Mouse (Mus musculus): ENCODE data around the gene Krt8. TPM values are rescaled to one million over a fixed set of nuclear protein-coding genes. Genes with fewer than 3 reads are reported as not detected.

Gene Krt8
- polyA plus RNA-seq, 1 experiment from 2014 or later: 3.7 TPM

DNA sequence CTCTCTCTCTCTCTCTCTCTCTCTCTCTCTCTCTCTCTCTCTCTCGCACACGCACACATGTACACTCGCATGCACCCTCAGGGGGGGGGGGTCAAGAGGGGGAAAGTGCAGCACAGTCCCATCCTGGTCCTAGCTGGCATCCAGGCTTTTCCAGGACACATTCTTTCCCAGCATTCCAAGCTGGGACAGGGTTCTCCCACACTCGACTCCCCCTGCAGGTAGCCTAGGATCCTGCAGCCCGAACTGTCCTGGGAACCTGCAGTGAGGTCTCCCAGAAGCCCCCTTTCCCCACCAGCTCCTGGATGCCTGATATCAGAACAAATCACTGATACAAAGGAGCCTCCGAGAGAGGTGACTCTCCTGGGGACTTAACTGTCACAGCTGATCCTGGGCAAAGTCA, 33.7 kb downstream of the Krt8 start:
- no peak overlapping the region for H3K4me3 ChIP-seq (ENCODE audit: low read depth, low read length)
- no peaks in the 10 kb centered on the region for H3K4me1 ChIP-seq (ENCODE audit: control insufficient read depth, insufficient read depth, low read length)
- 11% methylated on average over 3 of the region's 6 CpGs for WGBS
- H3K27ac ChIP-seq (ENCODE audit: low read depth, low read length): no peak overlapping the region
- H3K9ac ChIP-seq (ENCODE audit: low read length): no peak overlapping the region
- no peak overlapping the region for H3K4me2 ChIP-seq (ENCODE audit: low read length)
- H3K36me3 ChIP-seq (ENCODE audit: control insufficient read depth, insufficient read depth, low read length): no peaks in the 10 kb centered on the region
- H3K27me3 ChIP-seq (replicated peaks; ENCODE audit: control insufficient read depth, insufficient read depth, low read length): no peaks in the 10 kb centered on the region
- no peaks in the 10 kb centered on the region for H3K9me3 ChIP-seq (replicated peaks; ENCODE audit: control insufficient read depth, low read length)
- DNase-seq (ENCODE audit: low spot score) (peak; percentile 65), ATAC-seq (peak; percentile 16; the same call in 1 of the 2 replicates)

DNA sequence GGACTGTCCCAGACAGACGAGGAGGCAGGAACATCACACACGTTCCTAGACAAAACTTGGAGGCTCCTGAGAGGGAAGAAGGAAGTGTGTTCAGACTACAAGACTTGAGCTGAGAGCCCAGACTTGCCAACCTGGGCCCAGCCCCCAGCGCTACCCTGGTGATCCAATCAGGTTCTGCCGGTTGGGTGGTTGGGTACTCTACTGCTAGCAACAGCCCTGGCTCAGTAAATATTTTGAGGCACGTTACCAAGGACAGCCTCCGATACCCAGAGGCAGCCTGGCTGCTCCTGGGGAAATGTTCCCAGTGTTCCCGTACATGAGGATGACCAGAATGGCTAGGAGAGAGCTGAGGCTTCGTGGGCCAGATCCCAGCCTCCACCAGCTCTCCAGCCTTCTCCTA, 37.5 kb downstream of the Krt8 start:
- ATAC-seq (no peak), DNase-seq (ENCODE audit: low spot score) (no peak)
- Histone ChIP-seq H3K9ac (ENCODE audit: low read length) (no peak overlapping the region), H3K4me2 (ENCODE audit: low read length) (no peak overlapping the region), H3K4me1 (ENCODE audit: control insufficient read depth, insufficient read depth, low read length) (no peaks in the 10 kb centered on the region), H3K27me3 (replicated peaks; ENCODE audit: control insufficient read depth, insufficient read depth, low read length) (no peaks in the 10 kb centered on the region), H3K4me3 (ENCODE audit: low read depth, low read length) (no peak overlapping the region), H3K27ac (ENCODE audit: low read depth, low read length) (no peak overlapping the region), H3K36me3 (ENCODE audit: control insufficient read depth, insufficient read depth, low read length) (no peaks in the 10 kb centered on the region), H3K9me3 (replicated peaks; ENCODE audit: control insufficient read depth, low read length) (no peaks in the 10 kb centered on the region)
- WGBS: 80% methylated on average over 8 of the region's 8 CpGs

DNA sequence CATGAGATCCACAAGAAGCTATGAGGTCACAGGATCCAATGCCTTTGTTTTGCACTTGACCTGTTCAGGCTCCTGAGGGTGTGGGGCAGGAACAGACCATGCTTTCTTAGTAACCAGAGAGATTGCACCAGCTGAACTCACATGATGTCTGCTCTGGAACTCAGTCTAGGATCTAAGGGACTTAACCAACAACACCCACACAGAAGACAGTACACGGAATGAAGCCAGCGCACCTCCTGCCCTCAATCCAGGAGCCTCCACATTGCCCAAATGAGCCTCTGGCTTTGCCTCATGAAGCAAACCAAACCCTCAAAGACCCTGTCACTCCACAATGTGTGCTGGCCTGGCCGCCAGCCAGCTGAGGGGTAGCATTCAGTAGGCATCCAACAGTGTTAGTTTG, 45.4 kb downstream of the Krt8 start:
- Histone ChIP-seq H3K4me2 (ENCODE audit: low read length) (no peak overlapping the region), H3K27me3 (replicated peaks; ENCODE audit: control insufficient read depth, insufficient read depth, low read length) (no peaks in the 10 kb centered on the region), H3K4me1 (ENCODE audit: control insufficient read depth, insufficient read depth, low read length) (no peaks in the 10 kb centered on the region), H3K9ac (ENCODE audit: low read length) (no peak overlapping the region), H3K9me3 (replicated peaks; ENCODE audit: control insufficient read depth, low read length) (no peaks in the 10 kb centered on the region), H3K4me3 (ENCODE audit: low read depth, low read length) (no peak overlapping the region), H3K36me3 (ENCODE audit: control insufficient read depth, insufficient read depth, low read length) (no peaks in the 10 kb centered on the region), H3K27ac (ENCODE audit: low read depth, low read length) (no peak overlapping the region)
- ATAC-seq: no peak
- WGBS: 65% methylated on average over 3 of the region's 3 CpGs
- DNase-seq (ENCODE audit: low spot score): no peak

DNA sequence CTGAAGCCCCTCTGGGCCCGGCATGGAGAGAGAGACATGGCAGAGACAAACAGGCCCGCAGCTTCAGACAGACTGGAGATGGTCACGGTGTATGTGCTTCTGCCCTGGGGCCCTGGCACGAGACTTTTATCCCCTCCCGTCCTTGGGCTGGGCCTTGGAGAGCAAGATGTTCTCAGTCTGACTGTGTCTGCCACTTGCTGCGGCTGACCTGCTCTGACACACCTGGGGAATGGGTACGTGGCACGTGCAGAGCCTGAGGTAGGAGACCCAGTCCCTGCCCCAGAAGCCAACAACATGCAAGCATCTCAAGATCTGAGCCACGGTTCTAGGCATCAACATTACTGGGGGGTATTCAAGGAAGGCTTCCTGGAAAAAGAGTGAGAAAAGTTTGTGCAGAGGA, 50.1 kb downstream of the Krt8 start, which contains the start of gene Krt78:
Gene Krt78 (minus strand): TSS at position 101 of the 400 bp plus-strand sequence.
- DNase-seq (ENCODE audit: low spot score) (no peak), ATAC-seq (no peak)
- Histone ChIP-seq H3K27ac (ENCODE audit: low read depth, low read length) (no peak within 1 kb of the TSS), H3K4me1 (ENCODE audit: control insufficient read depth, insufficient read depth, low read length) (no peaks in the 10 kb centered on the region), H3K4me3 (ENCODE audit: low read depth, low read length) (no peak within 1 kb of the TSS), H3K9me3 (replicated peaks; ENCODE audit: control insufficient read depth, low read length) (no peaks in the 10 kb centered on the region), H3K9ac (ENCODE audit: low read length) (no peak within 1 kb of the TSS), H3K27me3 (replicated peaks; ENCODE audit: control insufficient read depth, insufficient read depth, low read length) (no peaks in the 10 kb centered on the region), H3K4me2 (ENCODE audit: low read length) (no peak within 1 kb of the TSS), H3K36me3 (ENCODE audit: control insufficient read depth, insufficient read depth, low read length) (no peaks in the 10 kb centered on the region)
- WGBS: 90% methylated on average over 9 of the region's 9 CpGs

DNA sequence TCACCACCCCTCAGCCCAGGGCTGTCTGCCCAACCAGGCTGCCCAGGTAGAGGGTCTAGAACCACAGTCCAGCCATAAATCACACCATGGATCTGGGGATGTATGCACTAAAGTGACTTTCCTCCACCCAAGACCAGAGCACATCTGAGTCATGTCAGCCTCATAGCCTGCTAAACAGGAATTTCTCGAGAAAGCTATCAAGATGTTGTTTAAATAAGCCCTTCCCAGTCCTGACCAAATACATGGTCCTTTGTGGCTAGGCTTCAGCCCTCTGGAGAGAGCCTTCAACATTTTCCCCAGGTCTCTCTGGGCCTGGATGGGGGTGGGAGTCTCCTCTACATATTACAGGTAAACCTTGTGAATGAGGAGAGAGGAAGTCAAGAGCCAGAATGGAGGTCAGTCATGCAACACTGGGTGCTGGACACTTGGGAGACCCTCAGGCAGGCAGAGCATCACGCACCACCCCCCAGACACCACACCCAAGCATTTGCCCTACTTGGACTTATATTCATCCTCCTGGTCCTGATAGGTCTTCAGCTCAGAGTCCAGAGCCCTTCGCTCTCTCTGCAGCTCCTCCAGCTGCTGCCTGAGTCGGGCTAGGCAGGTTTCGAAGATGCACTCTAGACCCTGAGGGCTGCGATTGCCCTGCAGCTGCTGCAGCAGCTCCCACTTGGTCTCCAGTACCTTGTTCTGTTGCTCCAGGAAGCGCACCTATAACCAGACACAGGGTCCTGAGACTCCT, 51.4 kb downstream of the Krt8 start:
- 87% methylated on average over 7 of the region's 7 CpGs for WGBS
- Histone ChIP-seq H3K4me3 (ENCODE audit: low read depth, low read length) (no peak overlapping the region), H3K36me3 (ENCODE audit: control insufficient read depth, insufficient read depth, low read length) (no peaks in the 10 kb centered on the region), H3K4me2 (ENCODE audit: low read length) (no peak overlapping the region), H3K9ac (ENCODE audit: low read length) (no peak overlapping the region), H3K9me3 (replicated peaks; ENCODE audit: control insufficient read depth, low read length) (no peaks in the 10 kb centered on the region), H3K27ac (ENCODE audit: low read depth, low read length) (no peak overlapping the region), H3K4me1 (ENCODE audit: control insufficient read depth, insufficient read depth, low read length) (no peaks in the 10 kb centered on the region), H3K27me3 (replicated peaks; ENCODE audit: control insufficient read depth, insufficient read depth, low read length) (no peaks in the 10 kb centered on the region)
- DNase-seq (ENCODE audit: low spot score) (no peak), ATAC-seq (no peak)

Other genes with a start within 250 kb of the Krt8 start
- gene Krt72, start 218.0 kb downstream of the Krt8 start, polyA plus RNA-seq (2014; fragmentation: Nextera tagmentation; extraction: Ambion mirVana): not detected in 2 replicates
- gene Krt73, start 202.1 kb downstream of the Krt8 start, polyA plus RNA-seq (2014; fragmentation: Nextera tagmentation; extraction: Ambion mirVana): 0.36 and 0.81 TPM in 2 replicates
- not detected in 2 replicates for gene Krt2, start 186.3 kb downstream of the Krt8 start, polyA plus RNA-seq (2014; fragmentation: Nextera tagmentation; extraction: Ambion mirVana)
- 5.2 and 7.0 TPM in 2 replicates for gene Krt1, start 153.7 kb downstream of the Krt8 start, polyA plus RNA-seq (2014; fragmentation: Nextera tagmentation; extraction: Ambion mirVana)
- gene Krt77, start 134.8 kb downstream of the Krt8 start, polyA plus RNA-seq (2014; fragmentation: Nextera tagmentation; extraction: Ambion mirVana): 0.32 and 0.91 TPM in 2 replicates
- gene Krt76, start 111.6 kb downstream of the Krt8 start, polyA plus RNA-seq (2014; fragmentation: Nextera tagmentation; extraction: Ambion mirVana): not detected in 2 replicates
- not detected in 2 replicates for gene Krt4, start 79.7 kb downstream of the Krt8 start, polyA plus RNA-seq (2014; fragmentation: Nextera tagmentation; extraction: Ambion mirVana)
- 0.10 and 0.27 TPM in 2 replicates for gene Krt79, start 64.2 kb downstream of the Krt8 start, polyA plus RNA-seq (2014; fragmentation: Nextera tagmentation; extraction: Ambion mirVana)
- not detected in 2 replicates for gene Krt78, start 50.2 kb downstream of the Krt8 start, polyA plus RNA-seq (2014; fragmentation: Nextera tagmentation; extraction: Ambion mirVana)
- 5.6 and 7.1 TPM in 2 replicates for gene Krt18, start 23.7 kb upstream of the Krt8 start, polyA plus RNA-seq (2014; fragmentation: Nextera tagmentation; extraction: Ambion mirVana)
- gene Eif4b, start 69.3 kb upstream of the Krt8 start, polyA plus RNA-seq (2014; fragmentation: Nextera tagmentation; extraction: Ambion mirVana): 99.3 and 100 TPM in 2 replicates
- 5.5 and 8.2 TPM in 2 replicates for gene Tns2, start 95.9 kb upstream of the Krt8 start, polyA plus RNA-seq (2014; fragmentation: Nextera tagmentation; extraction: Ambion mirVana)
- 20.9 and 28.1 TPM in 2 replicates for gene Spryd3, start 131.8 kb upstream of the Krt8 start, polyA plus RNA-seq (2014; fragmentation: Nextera tagmentation; extraction: Ambion mirVana)
- 1.3 and 1.6 TPM in 2 replicates for gene Igfbp6, start 139.9 kb upstream of the Krt8 start, polyA plus RNA-seq (2014; fragmentation: Nextera tagmentation; extraction: Ambion mirVana)
- gene Soat2, start 146.0 kb upstream of the Krt8 start, polyA plus RNA-seq (2014; fragmentation: Nextera tagmentation; extraction: Ambion mirVana): not detected in 2 replicates
- gene Zfp740, start 198.8 kb upstream of the Krt8 start, polyA plus RNA-seq (2014; fragmentation: Nextera tagmentation; extraction: Ambion mirVana): 52.1 and 60.4 TPM in 2 replicates
- 23.3 and 25.6 TPM in 2 replicates for gene Csad, start 200.2 kb upstream of the Krt8 start, polyA plus RNA-seq (2014; fragmentation: Nextera tagmentation; extraction: Ambion mirVana)
- gene Itgb7, start 227.5 kb upstream of the Krt8 start, polyA plus RNA-seq (2014; fragmentation: Nextera tagmentation; extraction: Ambion mirVana): 0.38 and 0.49 TPM in 2 replicates

All from forebrain, embryonic 14.5 days (tissue).